Mouse (Mus musculus) large intestine, adult 2 months (tissue): ENCODE data around the gene Mtx1. TPM values are rescaled to one million over a fixed set of nuclear protein-coding genes. Genes with fewer than 3 reads are reported as not detected.
"Not testable (repeated sequence)": the region's sequence is repeated elsewhere in the genome, so short reads cannot be mapped to it uniquely, and the experiment has no call there.

ENCODE experiments used
- DNase-seq: peaks from one replicate; pipeline ENCODE4 v3.0.0-alpha.2; 2012; ENCODE audit warnings: low read depth, low spot score
- WGBS: fragments of 180-500 bp; shearing (Covaris S2); methylation state at CpG from one replicate; pipeline ENCODE4 v1.1.7; 2018; 5-methylcytosine and 5-hydroxymethylcytosine counted together
- polyA plus RNA-seq: library from polyadenylated mRNA; depleted of rRNA; stranded (reverse); fragments of >200 nt; gene quantifications from 2 replicates; pipeline ENCODE4 v1.2.3, GENCODE M21; 2012; rRNA removed

Mtx1 gene
- polyA plus RNA-seq, 1 experiment = 186 TPM

- 64% methylated on average over 5 of the region's 5 CpGs for WGBS
Measured at GRCm38 (mm10) chr3:89163643-89164245, 63.1 kb downstream of the Mtx1 start.

GRCm38 (mm10) chr3:89163123-89163522, 63.8 kb downstream of the Mtx1 start:
- no peak for DNase-seq
- 80% methylated on average over 1 of the region's 1 CpGs for WGBS

More at GRCm38 (mm10) chr3:89163643-89164245, 63.1 kb downstream of the Mtx1 start:
- DNase-seq = no peak

GRCm38 (mm10) chr3:89161786-89162185, 65.1 kb downstream of the Mtx1 start:
- 79% methylated on average over 4 of the region's 4 CpGs for WGBS

GRCm38 (mm10) chr3:89161207-89161606, 65.7 kb downstream of the Mtx1 start:
- DNase-seq = not testable (repeated sequence)

More at GRCm38 (mm10) chr3:89161786-89162185, 65.1 kb downstream of the Mtx1 start:
- DNase-seq = no peak

- WGBS = 1% methylated on average over 66 of the region's 66 CpGs
- no peak for DNase-seq
Measured at GRCm38 (mm10) chr3:89159616-89160344, 67.1 kb downstream of the Mtx1 start, which contains the start of gene Hcn3. Gene Hcn3 (minus strand): TSS chr3:89160196.

- 2% methylated on average over 13 of the region's 13 CpGs for WGBS
- DNase-seq = no peak
Measured at GRCm38 (mm10) chr3:89159211-89159610, 67.7 kb downstream of the Mtx1 start.

Other genes with a start within 250 kb of the Mtx1 start
- gene Rusc1, start 133.8 kb downstream of the Mtx1 start, polyA plus RNA-seq = 43.8 and 48.1 TPM in 2 replicates
- gene Gm43738, start 126.0 kb downstream of the Mtx1 start, polyA plus RNA-seq = not detected in 2 replicates
- gene Fdps, start 125.1 kb downstream of the Mtx1 start, polyA plus RNA-seq = 160 and 206 TPM in 2 replicates
- 181 and 448 TPM in 2 replicates for gene Pklr, start 90.9 kb downstream of the Mtx1 start, polyA plus RNA-seq
- gene Hcn3, start 66.9 kb downstream of the Mtx1 start, polyA plus RNA-seq = 0.48 and 0.52 TPM in 2 replicates
- 41.1 and 53.0 TPM in 2 replicates for gene Clk2, start 62.3 kb downstream of the Mtx1 start, polyA plus RNA-seq
- 88.5 and 107 TPM in 2 replicates for gene Scamp3, start 49.6 kb downstream of the Mtx1 start, polyA plus RNA-seq
- gene Fam189b, start 43.9 kb downstream of the Mtx1 start, polyA plus RNA-seq = 23.0 and 30.1 TPM in 2 replicates
- gene Gba, start 24.2 kb downstream of the Mtx1 start, polyA plus RNA-seq = 88.5 and 99.3 TPM in 2 replicates
- gene Thbs3, start 11.9 kb downstream of the Mtx1 start, polyA plus RNA-seq = 20.8 and 22.8 TPM in 2 replicates
- gene Muc1, start 2.0 kb upstream of the Mtx1 start, polyA plus RNA-seq = 0.99 and 1.6 TPM in 2 replicates
- gene Krtcap2, start 18.9 kb upstream of the Mtx1 start, polyA plus RNA-seq = 170 and 221 TPM in 2 replicates
- 2.1 TPM in 2 replicates for gene Trim46, start 19.2 kb upstream of the Mtx1 start, polyA plus RNA-seq
- gene Dpm3, start 32.3 kb upstream of the Mtx1 start, polyA plus RNA-seq = 355 and 356 TPM in 2 replicates
- gene Slc50a1, start 43.5 kb upstream of the Mtx1 start, polyA plus RNA-seq = 108 and 123 TPM in 2 replicates
- gene Efna1, start 54.1 kb upstream of the Mtx1 start, polyA plus RNA-seq = 78.0 and 93.8 TPM in 2 replicates
- gene Efna3, start 95.9 kb upstream of the Mtx1 start, polyA plus RNA-seq = 6.0 and 7.4 TPM in 2 replicates
- 14.5 and 14.6 TPM in 2 replicates for gene Efna4, start 110.9 kb upstream of the Mtx1 start, polyA plus RNA-seq
- gene Adam15, start 122.9 kb upstream of the Mtx1 start, polyA plus RNA-seq = 59.4 and 68.5 TPM in 2 replicates
- gene Dcst2, start 134.9 kb upstream of the Mtx1 start, polyA plus RNA-seq = 0.15 and 0.60 TPM in 2 replicates
- 3.1 and 6.7 TPM in 2 replicates for gene Dcst1, start 138.2 kb upstream of the Mtx1 start, polyA plus RNA-seq
- 92.6 and 151 TPM in 2 replicates for gene Zbtb7b, start 167.7 kb upstream of the Mtx1 start, polyA plus RNA-seq
- gene Lenep, start 175.7 kb upstream of the Mtx1 start, polyA plus RNA-seq = not detected in 2 replicates
- gene Flad1, start 184.8 kb upstream of the Mtx1 start, polyA plus RNA-seq = 40.7 and 48.2 TPM in 2 replicates
- gene Cks1b, start 191.3 kb upstream of the Mtx1 start, polyA plus RNA-seq = 37.2 and 50.9 TPM in 2 replicates
- gene Shc1, start 191.4 kb upstream of the Mtx1 start, polyA plus RNA-seq = 60.3 and 84.0 TPM in 2 replicates
- 30.8 and 39.3 TPM in 2 replicates for gene Pygo2, start 203.1 kb upstream of the Mtx1 start, polyA plus RNA-seq
- 44.6 and 52.7 TPM in 2 replicates for gene Pbxip1, start 209.6 kb upstream of the Mtx1 start, polyA plus RNA-seq
- gene Pmvk, start 227.5 kb upstream of the Mtx1 start, polyA plus RNA-seq = 31.6 and 34.8 TPM in 2 replicates